Mouse (Mus musculus) heart, embryonic 15.5 days (tissue): ENCODE data around the gene Rfx4. TPM values are rescaled to one million over a fixed set of nuclear protein-coding genes. Genes with fewer than 3 reads are reported as not detected.

ENCODE experiments used
- ATAC-seq: fragments of 200-750 bp; cut with Nextera tagmentation; replicated peaks from 2 replicates; pipeline ENCODE4 v1.8.0; 2017; ENCODE audit warnings: low read depth, moderate TSS enrichment; ENCODE audit not compliant: insufficient number of reproducible peaks, insufficient read depth, low FRiP score
- H3K27ac ChIP-seq: fragments of 300-500 bp; sonication (generic); 2 replicates; pipeline ENCODE4 v1.5.1; 2015; ENCODE audit warnings: mild to moderate bottlenecking, inconsistent platforms
- H3K27me3 ChIP-seq: fragments of 300-500 bp; sonication (generic); 2 replicates; pipeline ENCODE4 v1.6.1; 2015; ENCODE audit warnings: inconsistent platforms
- H3K36me3 ChIP-seq: fragments of 300-500 bp; sonication (generic); 2 replicates; pipeline ENCODE4 v1.6.1; 2015; ENCODE audit warnings: mild to moderate bottlenecking, inconsistent platforms
- H3K4me1 ChIP-seq: fragments of 300-500 bp; sonication (generic); replicated peaks from 2 replicates; pipeline ENCODE4 v1.6.1; 2015; ENCODE audit warnings: inconsistent platforms
- H3K4me2 ChIP-seq: fragments of 300-500 bp; sonication (generic); 2 replicates; pipeline ENCODE4 v1.6.1; 2015; ENCODE audit warnings: inconsistent platforms, mild to moderate bottlenecking, moderate library complexity
- H3K4me3 ChIP-seq: fragments of 300-500 bp; sonication (generic); 2 replicates; pipeline ENCODE4 v1.5.1; 2015; ENCODE audit warnings: mild to moderate bottlenecking, inconsistent platforms
- H3K9ac ChIP-seq: fragments of 300-500 bp; sonication (generic); 2 replicates; pipeline ENCODE4 v1.6.1; 2015; ENCODE audit warnings: mild to moderate bottlenecking, inconsistent platforms
- H3K9me3 ChIP-seq: fragments of 300-500 bp; sonication (generic); replicated peaks from 2 replicates; pipeline ENCODE4 v1.6.1; 2016; ENCODE audit warnings: inconsistent platforms
- WGBS: fragments of 180-500 bp; shearing (Covaris S2); methylation state at CpG from one replicate; pipeline ENCODE4 v1.1.7; 2015; ENCODE audit warnings: mixed read lengths; 5-methylcytosine and 5-hydroxymethylcytosine counted together
- polyA plus RNA-seq: library from polyadenylated mRNA; unstranded; fragments of >200 nt; fragmentation: Nextera tagmentation; extraction: Ambion mirVana; gene quantifications from 2 replicates; pipeline ENCODE4 v1.2.1, GENCODE M21; 2015

Rfx4 gene
- polyA plus RNA-seq, 1 experiment from 2014 or later = not detected

- Histone ChIP-seq H3K36me3 (no peaks in the 10 kb centered on the region), H3K4me1 (peaks cover 27% of the 10 kb centered on the region), H3K4me2 (no peak overlapping the region), H3K4me3 (no peak overlapping the region), H3K9me3 (no peaks in the 10 kb centered on the region), H3K9ac (no peak overlapping the region), H3K27ac (no peak overlapping the region), H3K27me3 (no peaks in the 10 kb centered on the region)
- 65% methylated on average over 2 of the region's 2 CpGs for WGBS
- no peak for ATAC-seq
Measured at GRCm38 (mm10) chr10:84902213-84902612, 146.4 kb downstream of the Rfx4 start.

- Histone ChIP-seq H3K4me1 (peaks cover 23% of the 10 kb centered on the region), H3K9ac (no peak overlapping the region), H3K27ac (no peak overlapping the region), H3K4me3 (no peak overlapping the region), H3K27me3 (no peaks in the 10 kb centered on the region), H3K36me3 (no peaks in the 10 kb centered on the region), H3K9me3 (no peaks in the 10 kb centered on the region), H3K4me2 (peak overlapping the region; percentile 50)
- ATAC-seq = no peak
- WGBS = 41% methylated on average over 7 of the region's 7 CpGs
Measured at GRCm38 (mm10) chr10:84903307-84903706, 147.4 kb downstream of the Rfx4 start.

- Histone ChIP-seq H3K9ac (no peak overlapping the region), H3K27ac (no peak overlapping the region), H3K4me1 (peaks cover 20% of the 10 kb centered on the region), H3K4me3 (0 out of 2 replicates have a peak overlapping the region, but pooled peaks have one; percentile 11), H3K27me3 (no peaks in the 10 kb centered on the region), H3K4me2 (peak overlapping the region; percentile 50), H3K9me3 (no peaks in the 10 kb centered on the region), H3K36me3 (no peaks in the 10 kb centered on the region)
- peak; percentile 44; the same call in 1 of the 2 replicates for ATAC-seq
- WGBS = 4% methylated on average over 5 of the region's 5 CpGs
Measured at GRCm38 (mm10) chr10:84903742-84904141, 147.9 kb downstream of the Rfx4 start.

GRCm38 (mm10) chr10:84906895-84907294, 151.0 kb downstream of the Rfx4 start:
- no peaks in the 10 kb centered on the region for H3K27me3 ChIP-seq
- WGBS = 81% methylated on average over 9 of the region's 9 CpGs
- peaks cover 16% of the 10 kb centered on the region for H3K4me1 ChIP-seq
- no peak overlapping the region for H3K4me2 ChIP-seq
- H3K9me3 ChIP-seq = no peaks in the 10 kb centered on the region
- H3K4me3 ChIP-seq = no peak overlapping the region
- no peak for ATAC-seq
- no peak overlapping the region for H3K27ac ChIP-seq
- no peaks in the 10 kb centered on the region for H3K36me3 ChIP-seq
- no peak overlapping the region for H3K9ac ChIP-seq

- Histone ChIP-seq H3K4me1 (peaks cover 13% of the 10 kb centered on the region), H3K36me3 (no peaks in the 10 kb centered on the region), H3K27ac (no peak overlapping the region), H3K9ac (no peak overlapping the region), H3K27me3 (no peaks in the 10 kb centered on the region), H3K9me3 (no peaks in the 10 kb centered on the region), H3K4me2 (no peak overlapping the region), H3K4me3 (no peak overlapping the region)
- ATAC-seq = no peak
- 83% methylated on average over 3 of the region's 3 CpGs for WGBS
Measured at GRCm38 (mm10) chr10:84908006-84908405, 152.1 kb downstream of the Rfx4 start.

- WGBS = 79% methylated on average over 3 of the region's 3 CpGs
- Histone ChIP-seq H3K27me3 (no peaks in the 10 kb centered on the region), H3K4me3 (no peak overlapping the region), H3K4me1 (peaks cover 8% of the 10 kb centered on the region), H3K4me2 (no peak overlapping the region), H3K9me3 (no peaks in the 10 kb centered on the region), H3K36me3 (no peaks in the 10 kb centered on the region), H3K9ac (no peak overlapping the region), H3K27ac (no peak overlapping the region)
- no peak for ATAC-seq
Measured at GRCm38 (mm10) chr10:84908471-84908870, 152.6 kb downstream of the Rfx4 start.

GRCm38 (mm10) chr10:84909021-84909801, 153.3 kb downstream of the Rfx4 start:
- Histone ChIP-seq H3K4me2 (peak overlapping the region; percentile 19; the same call in 1 of the 2 replicates), H3K27me3 (no peaks in the 10 kb centered on the region), H3K27ac (no peak overlapping the region), H3K4me3 (no peak overlapping the region), H3K9ac (no peak overlapping the region), H3K9me3 (no peaks in the 10 kb centered on the region), H3K4me1 (0 out of 2 replicates have a peak, but pooled peaks cover 3% of the 10 kb centered on the region), H3K36me3 (no peaks in the 10 kb centered on the region)
- WGBS = 62% methylated on average over 17 of the region's 17 CpGs
- ATAC-seq = peak; percentile 43; the same call in 1 of the 2 replicates

GRCm38 (mm10) chr10:84910194-84910593, 154.3 kb downstream of the Rfx4 start:
- Histone ChIP-seq H3K36me3 (no peaks in the 10 kb centered on the region), H3K4me3 (no peak overlapping the region), H3K4me2 (no peak overlapping the region), H3K9me3 (no peaks in the 10 kb centered on the region), H3K27me3 (no peaks in the 10 kb centered on the region), H3K9ac (no peak overlapping the region), H3K27ac (no peak overlapping the region), H3K4me1 (0 out of 2 replicates have a peak, but pooled peaks cover 3% of the 10 kb centered on the region)
- ATAC-seq = no peak
- WGBS = 50% methylated on average over 7 of the region's 7 CpGs

- Histone ChIP-seq H3K27ac (no peak overlapping the region), H3K27me3 (no peaks in the 10 kb centered on the region), H3K4me1 (0 out of 2 replicates have a peak, but pooled peaks cover 3% of the 10 kb centered on the region), H3K9me3 (no peaks in the 10 kb centered on the region), H3K36me3 (no peaks in the 10 kb centered on the region), H3K9ac (no peak overlapping the region), H3K4me2 (no peak overlapping the region), H3K4me3 (no peak overlapping the region)
- ATAC-seq = no peak
- WGBS = 58% methylated on average over 1 of the region's 1 CpGs
Measured at GRCm38 (mm10) chr10:84910758-84911384, 155.0 kb downstream of the Rfx4 start.

- no peak overlapping the region for H3K4me2 ChIP-seq
- H3K27me3 ChIP-seq = no peaks in the 10 kb centered on the region
- no peak for ATAC-seq
- H3K27ac ChIP-seq = no peak overlapping the region
- H3K36me3 ChIP-seq = no peaks in the 10 kb centered on the region
- H3K4me1 ChIP-seq = peaks cover 6% of the 10 kb centered on the region
- H3K4me3 ChIP-seq = no peak overlapping the region
- 40% methylated on average over 1 of the region's 1 CpGs for WGBS
- no peak overlapping the region for H3K9ac ChIP-seq
- H3K9me3 ChIP-seq = no peaks in the 10 kb centered on the region
Measured at GRCm38 (mm10) chr10:84913148-84913547, 157.3 kb downstream of the Rfx4 start.

- peaks cover 16% of the 10 kb centered on the region for H3K4me1 ChIP-seq
- H3K4me2 ChIP-seq = no peak overlapping the region
- 79% methylated on average over 6 of the region's 6 CpGs for WGBS
- H3K9ac ChIP-seq = no peak overlapping the region
- no peaks in the 10 kb centered on the region for H3K9me3 ChIP-seq
- no peak overlapping the region for H3K27ac ChIP-seq
- no peaks in the 10 kb centered on the region for H3K36me3 ChIP-seq
- H3K27me3 ChIP-seq = no peaks in the 10 kb centered on the region
- no peak overlapping the region for H3K4me3 ChIP-seq
- ATAC-seq = no peak
Measured at GRCm38 (mm10) chr10:84915476-84915875, 159.6 kb downstream of the Rfx4 start.
